Mouse (Mus musculus): ENCODE results near the gene Lins1. TPM values are rescaled to one million over a fixed set of nuclear protein-coding genes. Genes with fewer than 3 reads are reported as not detected.
A peak's percentile ranks its signal among the peaks of the same experiment; 100 is the strongest.

The Lins1 gene
- total RNA-seq, 2 experiments from 2014 or later, result 4.0 to 4.8 TPM

GRCm38 (mm10) chr7:66724954-66725353, 35.3 kb downstream of the Lins1 start:
- intact Hi-C loops (cut with DNase I), result no loop called here
- DNase-seq, result no peak

GRCm38 (mm10) chr7:66728072-66728471, 38.4 kb downstream of the Lins1 start:
- DNase-seq, result no peak
- intact Hi-C loops (cut with DNase I), result no loop called here

GRCm38 (mm10) chr7:66729232-66729631, 39.5 kb downstream of the Lins1 start:
- no peak for DNase-seq
- intact Hi-C loops (cut with DNase I), result no loop called here

GRCm38 (mm10) chr7:66733431-66733830, 43.7 kb downstream of the Lins1 start:
- intact Hi-C loops (cut with DNase I), result no loop called here
- DNase-seq, result no peak

- DNase-seq, result no peak
- intact Hi-C loops (cut with DNase I), result no loop called here
Observed at GRCm38 (mm10) chr7:66733882-66734281, 44.2 kb downstream of the Lins1 start.

GRCm38 (mm10) chr7:66734466-66734865, 44.8 kb downstream of the Lins1 start:
- no peak for DNase-seq
- intact Hi-C loops (cut with DNase I), result no loop called here

GRCm38 (mm10) chr7:66734993-66735392, 45.3 kb downstream of the Lins1 start:
- DNase-seq, result peak in 1 of 2 experiments; percentile 9
- intact Hi-C loops (cut with DNase I), result no loop called here

GRCm38 (mm10) chr7:66737418-66737817, 47.7 kb downstream of the Lins1 start:
- DNase-seq, result no peak
- intact Hi-C loops (cut with DNase I), result no loop called here

GRCm38 (mm10) chr7:66741008-66741407, 51.3 kb downstream of the Lins1 start:
- DNase-seq, result no peak
- intact Hi-C loops (cut with DNase I), result no loop called here

- no peak for DNase-seq
- intact Hi-C loops (cut with DNase I), result no loop called here
Observed at GRCm38 (mm10) chr7:66741412-66741811, 51.7 kb downstream of the Lins1 start.

- intact Hi-C loops (cut with DNase I), result no loop called here
- DNase-seq, result no peak
Observed at GRCm38 (mm10) chr7:66743377-66743781, 53.7 kb downstream of the Lins1 start, which contains the start of gene Cers3. Cers3 (plus strand) TSS chr7:66743504.

GRCm38 (mm10) chr7:66746972-66747371, 57.3 kb downstream of the Lins1 start:
- DNase-seq, result peak; percentile 3 to 6
- intact Hi-C loops (cut with DNase I), result no loop called here

- intact Hi-C loops (cut with DNase I), result no loop called here
- DNase-seq, result no peak
Observed at GRCm38 (mm10) chr7:66749998-66750397, 60.3 kb downstream of the Lins1 start.

GRCm38 (mm10) chr7:66753816-66754215, 64.1 kb downstream of the Lins1 start:
- intact Hi-C loops (cut with DNase I), result no loop called here
- DNase-seq, result no peak

GRCm38 (mm10) chr7:66755611-66756010, 65.9 kb downstream of the Lins1 start:
- intact Hi-C loops (cut with DNase I), result no loop called here
- DNase-seq, result no peak

Other genes starting within 250 kb of the Lins1 start
- 10 to 100 TPM in 1 of 2 experiments, 1 to 10 TPM in 1; 9.8 to 13.4 TPM for gene Asb7, start 293 bp upstream of the Lins1 start, total RNA-seq (2021)
- gene Cers3, start 53.6 kb downstream of the Lins1 start, total RNA-seq (2021), result under 1 TPM; 0.14 to 0.35 TPM
- 10 to 100 TPM; 15.9 to 18.4 TPM for gene Adamts17, start 149.8 kb downstream of the Lins1 start, total RNA-seq (2021)

All from heart, postnatal 10 days (tissue).